ENCODE assay signal across 21 mouse cellular contexts in the genomic region with DNA sequence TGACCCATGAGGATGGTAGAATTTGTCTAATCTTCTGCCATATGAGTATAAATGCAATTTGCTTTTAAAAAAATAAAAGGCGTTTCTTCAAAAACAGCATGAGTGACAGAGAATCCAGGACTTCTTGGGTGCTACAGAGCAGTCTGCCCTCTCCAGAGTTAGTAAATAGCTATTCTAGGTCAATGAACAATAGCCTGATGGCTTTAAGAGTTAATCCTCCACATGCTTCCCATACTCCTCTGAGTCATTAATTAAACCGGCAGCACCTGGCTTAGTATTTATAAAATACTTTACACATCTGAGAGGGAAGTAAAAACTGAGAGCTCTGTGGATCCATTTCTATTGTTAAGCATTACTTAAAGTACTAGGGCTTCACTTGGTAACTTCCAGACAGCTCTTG. TPM values are rescaled to one million over a fixed set of nuclear protein-coding genes. Genes with fewer than 3 reads are reported as not detected.
A peak's percentile ranks its signal among the peaks of the same experiment; 100 is the strongest.
DNase-seq lines count a peak whose midpoint lies in the region; ATAC-seq and TF ChIP-seq lines count a peak whose summit lies in the region.
"Had no signal": no experiment of that assay in that cellular context is flagged by ENCODE, and none has a peak within 500 bp of the region (broad histone marks: within the 10 kb centered on the region; RNA-seq: fewer than 3 reads in every experiment).

No protein-coding gene starts in this region.

- CTCF ChIA-PET in Patski (lab: Charles Lee): interaction anchor here (1.1 to 1.4 kb wide), 2 partner anchors 8 to 377 kb away, joined by 3 to 4 read pairs; no protein-coding TSS in a partner anchor

- 62% methylated on average over 2 of the region's 2 CpGs for WGBS in heart, embryonic 16.5 days
- 63% methylated on average over 2 of the region's 2 CpGs for WGBS in heart, embryonic 11.5 days (ENCODE audit: insufficient replicate concordance)
- WGBS in kidney, embryonic 15.5 days: 59% methylated on average over 2 of the region's 2 CpGs

- H3K4me2 ChIP-seq in heart, embryonic 16.5 days (ENCODE audit: low read depth, low read length): peak overlapping the region; percentile 1; the same call in 1 of the 2 replicates
- no peak overlapping the region for H3K4me2 ChIP-seq in heart, embryonic 11.5 days
- no peak overlapping the region for H3K4me2 ChIP-seq in kidney, embryonic 15.5 days
- H3K4me2 ChIP-seq: hindbrain, embryonic 12.5 days had no signal

- peaks cover 6% of the 10 kb centered on the region for H3K4me1 ChIP-seq in heart, embryonic 16.5 days (ENCODE audit: control insufficient read depth, insufficient read depth, low read length)
- peaks cover 2% of the 10 kb centered on the region; the same call in 1 of the 2 replicates for H3K4me1 ChIP-seq in heart, embryonic 11.5 days (ENCODE audit: control insufficient read depth, insufficient read depth, low read length)
- no peaks in the 10 kb centered on the region for H3K4me1 ChIP-seq in kidney, embryonic 15.5 days
- H3K4me1 ChIP-seq in embryonic fibroblast, embryonic 13.5 days (ENCODE audit: control insufficient read depth, insufficient read depth, low read length): no peaks in the 10 kb centered on the region
- H3K4me1 ChIP-seq: embryonic facial prominence, embryonic 10.5 days; heart, embryonic 10.5 days; hindbrain, embryonic 12.5 days had no signal

- no peak overlapping the region for H3K9ac ChIP-seq in heart, embryonic 16.5 days (ENCODE audit: low read length)
- H3K9ac ChIP-seq in heart, embryonic 11.5 days (ENCODE audit: low read depth, low read length): no peak overlapping the region
- H3K9ac ChIP-seq in kidney, embryonic 15.5 days: no peak overlapping the region
- H3K9ac ChIP-seq: hindbrain, embryonic 12.5 days had no signal

- H3K36me3 ChIP-seq in heart, embryonic 16.5 days (ENCODE audit: control insufficient read depth, insufficient read depth): no peaks in the 10 kb centered on the region
- no peaks in the 10 kb centered on the region for H3K36me3 ChIP-seq in heart, embryonic 11.5 days (ENCODE audit: control insufficient read depth, insufficient read depth, low read length)
- H3K36me3 ChIP-seq in kidney, embryonic 15.5 days: no peaks in the 10 kb centered on the region
- H3K36me3 ChIP-seq: embryonic facial prominence, embryonic 10.5 days; forebrain, embryonic 10.5 days; heart, embryonic 10.5 days; hindbrain, embryonic 12.5 days had no signal

- in situ Hi-C loops in Patski (cut with MboI; ENCODE audit: low pct_unique_long_range_greater_than_20kb): no loop called here

- H3K27ac ChIP-seq in heart, embryonic 16.5 days (ENCODE audit: low read length): peak overlapping the region; percentile 65
- H3K27ac ChIP-seq in heart, embryonic 11.5 days (ENCODE audit: low read depth, low read length): no peak overlapping the region
- no peak overlapping the region for H3K27ac ChIP-seq in kidney, embryonic 15.5 days
- peak overlapping the region; percentile 18; the same call in 1 of the 2 replicates for H3K27ac ChIP-seq in embryonic fibroblast, embryonic 13.5 days (ENCODE audit: insufficient read depth, low read length)
- H3K27ac ChIP-seq: embryonic facial prominence, embryonic 10.5 days; forebrain, embryonic 10.5 days; gastrocnemius, adult 2 months; heart, embryonic 10.5 days; hindbrain, embryonic 12.5 days had no signal

- POLR2A ChIA-PET in Patski (lab: Charles Lee): no interaction called here

- TF ChIP-seq CTCF in Patski (IDR thresholded peaks at IDR 0.05): no peak
- TF ChIP-seq CTCF in embryonic fibroblast, embryonic 13.5 days (IDR thresholded peaks at IDR 0.05; ENCODE audit: borderline replicate concordance, insufficient read depth, low read length): no peak

- no peak overlapping the region for H3K4me3 ChIP-seq in heart, embryonic 16.5 days (ENCODE audit: low read length)
- no peak overlapping the region for H3K4me3 ChIP-seq in heart, embryonic 11.5 days (ENCODE audit: low read depth, low read length)
- H3K4me3 ChIP-seq in kidney, embryonic 15.5 days (replicated peaks): no peak overlapping the region
- H3K4me3 ChIP-seq in embryonic fibroblast, embryonic 13.5 days (ENCODE audit: insufficient read depth, low read length): no peak overlapping the region
- H3K4me3 ChIP-seq: embryonic facial prominence, embryonic 10.5 days; erythroblast, embryonic 14.5 days; forebrain, embryonic 10.5 days; gastrocnemius, adult 2 months; heart, embryonic 10.5 days; hindbrain, embryonic 12.5 days had no signal

- no peak for ATAC-seq in heart, embryonic 16.5 days (replicated peaks; ENCODE audit: extremely low read depth, insufficient read depth, low FRiP score)
- no peak for ATAC-seq in heart, embryonic 11.5 days (replicated peaks; ENCODE audit: insufficient number of reproducible peaks, low FRiP score, low TSS enrichment)
- peak; percentile 73 for ATAC-seq in kidney, embryonic 15.5 days (replicated peaks; ENCODE audit: low FRiP score)
- ATAC-seq in Patski: peak; percentile 71
- ATAC-seq: forebrain, embryonic 14.5 days; hindbrain, embryonic 16.5 days; inflammation-experienced regulatory T-cells, adult 6 months had no signal

- H3K27me3 ChIP-seq in heart, embryonic 16.5 days (ENCODE audit: control insufficient read depth, insufficient read depth, low read length): no peaks in the 10 kb centered on the region
- no peaks in the 10 kb centered on the region for H3K27me3 ChIP-seq in heart, embryonic 11.5 days (ENCODE audit: control insufficient read depth, insufficient read depth, low read length)
- H3K27me3 ChIP-seq in kidney, embryonic 15.5 days: peaks cover 38% of the 10 kb centered on the region
- no peaks in the 10 kb centered on the region for H3K27me3 ChIP-seq in Patski

- no peak for DNase-seq in kidney, postnatal 10 days
- no peak for DNase-seq in Patski (ENCODE audit: low read depth, low spot score)
- DNase-seq: adrenal gland, adult 8-10 months; adrenal gland, postnatal 36 days; cerebellum, adult 2 months; cerebellum, postnatal 10 days; gastrocnemius, adult 2 months; gastrocnemius, postnatal 25 days; heart, postnatal 4 days had no signal

- TF ChIP-seq POLR2A in embryonic fibroblast, embryonic 13.5 days (IDR thresholded peaks at IDR 0.05; ENCODE audit: low read depth, low read length): no peak

- no peaks in the 10 kb centered on the region for H3K9me3 ChIP-seq in heart, embryonic 16.5 days (replicated peaks; ENCODE audit: control insufficient read depth, low read length)
- no peaks in the 10 kb centered on the region for H3K9me3 ChIP-seq in heart, embryonic 11.5 days (replicated peaks; ENCODE audit: control insufficient read depth, low read length)
- H3K9me3 ChIP-seq in kidney, embryonic 15.5 days (replicated peaks): no peaks in the 10 kb centered on the region
- H3K9me3 ChIP-seq: embryonic facial prominence, embryonic 10.5 days; forebrain, embryonic 10.5 days; heart, embryonic 10.5 days; hindbrain, embryonic 12.5 days had no signal

RNA-seq across cellular contexts. Expression of a gene that starts 6.2 kb away (rescaled TPM):
- polyA plus RNA-seq in heart, embryonic 16.5 days (2015; fragmentation: Nextera tagmentation; extraction: Ambion mirVana): 6.2 and 6.7 TPM in 2 replicates
- 8.7 and 10.0 TPM in 2 replicates for polyA plus RNA-seq in heart, embryonic 11.5 days (2014; fragmentation: Nextera tagmentation; extraction: Ambion mirVana)
- polyA plus RNA-seq in kidney, embryonic 15.5 days (2015; fragmentation: Nextera tagmentation; extraction: Ambion mirVana): 7.5 and 11.4 TPM in 2 replicates
- 105 TPM for polyA plus RNA-seq in Patski (2021)
- polyA plus RNA-seq in embryonic fibroblast, embryonic 13.5 days (2011; ENCODE audit: insufficient read length, low read depth, missing spikeins): 25.1 and 36.1 TPM in 2 replicates

Comparison
In these comparisons a context has a peak if more than half of its experiments do, and no peak if none do; other contexts are left out.
1. H3K27ac ChIP-seq: peak in heart, embryonic 16.5 days (single experiment) and embryonic fibroblast, embryonic 13.5 days (single experiment); none in heart, embryonic 11.5 days (single experiment) and kidney, embryonic 15.5 days (single experiment).
2. ATAC-seq: peak in kidney, embryonic 15.5 days (single experiment) and Patski (single experiment); none in heart, embryonic 16.5 days (single experiment) and heart, embryonic 11.5 days (single experiment).